Comparison of ENCODE assay signal across 23 mouse cellular contexts in the genomic region with DNA sequence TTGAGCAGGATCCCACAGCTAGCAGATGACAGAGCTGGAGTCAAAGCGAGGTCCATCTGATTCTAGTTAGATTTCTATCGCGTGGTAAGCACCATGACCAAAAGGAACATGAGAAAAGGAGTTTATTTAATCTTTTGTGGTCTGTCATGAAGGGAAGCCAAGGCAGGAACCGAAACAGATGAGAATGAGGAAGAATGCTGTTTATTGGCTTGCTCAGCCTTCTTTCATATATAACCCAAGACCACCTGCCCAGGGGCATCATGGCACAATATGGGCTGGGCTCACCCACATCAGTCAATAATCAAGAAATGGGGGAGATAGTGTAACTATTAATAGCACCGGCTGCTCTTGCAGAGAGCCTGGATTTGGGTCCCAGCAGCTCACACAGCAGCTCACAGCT. TPM values are rescaled to one million over a fixed set of nuclear protein-coding genes. Genes with fewer than 3 reads are reported as not detected.
DNase-seq lines count a peak whose midpoint lies in the region; ATAC-seq and TF ChIP-seq lines count a peak whose summit lies in the region.
"Had no signal": no experiment of that assay in that cellular context is flagged by ENCODE, and none has a peak within 500 bp of the region (broad histone marks: within the 10 kb centered on the region; RNA-seq: fewer than 3 reads in every experiment).

No protein-coding gene starts in this region.

- no peaks in the 10 kb centered on the region for H3K4me1 ChIP-seq in embryonic facial prominence, embryonic 14.5 days (ENCODE audit: control insufficient read depth, insufficient read depth, low read length)
- peaks cover 2% of the 10 kb centered on the region; the same call in 1 of the 2 replicates for H3K4me1 ChIP-seq in embryonic facial prominence, embryonic 10.5 days
- no peaks in the 10 kb centered on the region for H3K4me1 ChIP-seq in liver, adult 2 months (ENCODE audit: control insufficient read depth, insufficient read depth, low read length)
- H3K4me1 ChIP-seq in stomach, postnatal 0 days (replicated peaks; ENCODE audit: control insufficient read depth, insufficient read depth), result no peaks in the 10 kb centered on the region
- H3K4me1 ChIP-seq: embryonic facial prominence, embryonic 15.5 days; forebrain, embryonic 10.5 days; forebrain, embryonic 15.5 days; heart, embryonic 10.5 days; heart, embryonic 15.5 days; hindbrain, embryonic 13.5 days had no signal

- no peak overlapping the region for H3K27ac ChIP-seq in embryonic facial prominence, embryonic 14.5 days (replicated peaks; ENCODE audit: low read depth, low read length)
- H3K27ac ChIP-seq in embryonic facial prominence, embryonic 10.5 days (replicated peaks), result no peak overlapping the region
- no peak overlapping the region for H3K27ac ChIP-seq in liver, adult 2 months (replicated peaks; ENCODE audit: insufficient read depth, low read depth, low read length)
- H3K27ac ChIP-seq in stomach, postnatal 0 days (replicated peaks), result no peak overlapping the region
- H3K27ac ChIP-seq: embryonic facial prominence, embryonic 15.5 days; forebrain, embryonic 10.5 days; forebrain, embryonic 15.5 days; heart, embryonic 10.5 days; heart, embryonic 15.5 days; hindbrain, embryonic 13.5 days; hindbrain, postnatal 0 days had no signal

- H3K9ac ChIP-seq in embryonic facial prominence, embryonic 14.5 days (ENCODE audit: low read depth, low read length), result no peak overlapping the region
- no peak overlapping the region for H3K9ac ChIP-seq in liver, adult 2 months (ENCODE audit: low read depth, low read length)
- no peak overlapping the region for H3K9ac ChIP-seq in stomach, postnatal 0 days (ENCODE audit: low read length)
- H3K9ac ChIP-seq: embryonic facial prominence, embryonic 15.5 days; forebrain, embryonic 15.5 days; heart, embryonic 15.5 days; hindbrain, embryonic 13.5 days had no signal

- TF ChIP-seq CTCF in liver, adult 2 months (IDR thresholded peaks at IDR 0.05; ENCODE audit: low read depth, low read length), result no peak
- TF ChIP-seq CTCF in stomach, postnatal 0 days (IDR thresholded peaks at IDR 0.05; ENCODE audit: low read depth), result no peak

- H3K79me2 ChIP-seq in liver, adult 2 months (ENCODE audit: control insufficient read depth, insufficient read depth, low read length), result no peaks in the 10 kb centered on the region

- TF ChIP-seq EP300 in stomach, postnatal 0 days (optimal IDR thresholded peaks at IDR 0.05), result no peak

- TF ChIP-seq POLR2A in liver, adult 2 months (IDR thresholded peaks at IDR 0.05; ENCODE audit: extremely low read depth, insufficient read depth, low read length), result no peak

- no peaks in the 10 kb centered on the region for H3K36me3 ChIP-seq in embryonic facial prominence, embryonic 14.5 days (ENCODE audit: control insufficient read depth, insufficient read depth, low read length)
- no peaks in the 10 kb centered on the region for H3K36me3 ChIP-seq in embryonic facial prominence, embryonic 10.5 days (replicated peaks)
- no peaks in the 10 kb centered on the region for H3K36me3 ChIP-seq in liver, adult 2 months (ENCODE audit: control insufficient read depth, insufficient read depth, low read length)
- H3K36me3 ChIP-seq in stomach, postnatal 0 days (ENCODE audit: control insufficient read depth, insufficient read depth, low read length), result no peaks in the 10 kb centered on the region
- H3K36me3 ChIP-seq: embryonic facial prominence, embryonic 15.5 days; forebrain, embryonic 10.5 days; forebrain, embryonic 15.5 days; heart, embryonic 10.5 days; heart, embryonic 15.5 days; hindbrain, embryonic 13.5 days had no signal

- DNase-seq in embryonic facial prominence, embryonic 14.5 days (ENCODE audit: low spot score), result peak; percentile 36
- no peak for DNase-seq in embryonic facial prominence, embryonic 10.5 days (ENCODE audit: low spot score)
- peak; percentile 3 for DNase-seq in liver, adult 2 months (ENCODE audit: extremely low read depth, low read depth, low spot score)
- DNase-seq in liver, result no peak
- no peak for DNase-seq in adrenal gland, adult 18-20 months (ENCODE audit: low spot score in 2 of 2)
- DNase-seq in stomach, postnatal 0 days (ENCODE audit: low spot score), result no peak
- DNase-seq: adrenal gland, postnatal 14 days; cerebellum, adult 8-10 months; cerebellum, postnatal 14 days; gastrocnemius, postnatal 25 days; heart, adult 11 months; heart, postnatal 14 days had no signal

- no peaks in the 10 kb centered on the region for H3K27me3 ChIP-seq in embryonic facial prominence, embryonic 14.5 days (replicated peaks; ENCODE audit: control insufficient read depth, insufficient read depth, low read length)
- no peaks in the 10 kb centered on the region; the same call in 1 of the 2 replicates for H3K27me3 ChIP-seq in embryonic facial prominence, embryonic 10.5 days (replicated peaks; ENCODE audit: low read depth, poor library complexity, severe bottlenecking)
- no peaks in the 10 kb centered on the region for H3K27me3 ChIP-seq in liver, adult 2 months (ENCODE audit: control insufficient read depth, insufficient read depth, low read length)
- H3K27me3 ChIP-seq in stomach, postnatal 0 days (ENCODE audit: control insufficient read depth, insufficient read depth, low read length), result no peaks in the 10 kb centered on the region
- H3K27me3 ChIP-seq: forebrain, embryonic 15.5 days had no signal

- ATAC-seq in embryonic facial prominence, embryonic 14.5 days (ENCODE audit: low read depth), result no peak
- peak; percentile 83 for ATAC-seq in granulocyte monocyte progenitor cell, adult 5-6 weeks (replicated peaks; ENCODE audit: poor library complexity, severe bottlenecking)
- 0 out of 2 replicates have a peak, but pooled peaks have one; percentile 37 for ATAC-seq in monocyte, adult 5-6 weeks (replicated peaks; ENCODE audit: insufficient number of reproducible peaks, low FRiP score, low TSS enrichment, poor library complexity, severe bottlenecking)
- ATAC-seq in stomach, postnatal 0 days (ENCODE audit: low FRiP score, low TSS enrichment), result no peak
- ATAC-seq: forebrain, embryonic 15.5 days; hindbrain, postnatal 0 days had no signal

- H3K4me2 ChIP-seq in embryonic facial prominence, embryonic 14.5 days (ENCODE audit: low read depth, low read length), result no peak overlapping the region
- no peak overlapping the region for H3K4me2 ChIP-seq in stomach, postnatal 0 days (replicated peaks; ENCODE audit: low read depth)
- H3K4me2 ChIP-seq: embryonic facial prominence, embryonic 15.5 days; forebrain, embryonic 15.5 days; heart, embryonic 15.5 days; hindbrain, embryonic 13.5 days had no signal

- H3K9me3 ChIP-seq in embryonic facial prominence, embryonic 14.5 days (ENCODE audit: control insufficient read depth, low read length), result no peaks in the 10 kb centered on the region
- H3K9me3 ChIP-seq in embryonic facial prominence, embryonic 10.5 days, result no peaks in the 10 kb centered on the region
- no peaks in the 10 kb centered on the region for H3K9me3 ChIP-seq in stomach, postnatal 0 days (ENCODE audit: control insufficient read depth, low read length)
- H3K9me3 ChIP-seq: embryonic facial prominence, embryonic 15.5 days; forebrain, embryonic 10.5 days; forebrain, embryonic 15.5 days; heart, embryonic 10.5 days; heart, embryonic 15.5 days; hindbrain, embryonic 13.5 days had no signal

- 43% methylated on average over 5 of the region's 5 CpGs for WGBS in embryonic facial prominence, embryonic 14.5 days
- WGBS in embryonic facial prominence, embryonic 10.5 days, result 82% methylated on average over 5 of the region's 5 CpGs
- WGBS in liver, adult 2 months, result 76% methylated on average over 5 of the region's 5 CpGs
- 66% methylated on average over 5 of the region's 5 CpGs for WGBS in stomach, postnatal 0 days

- no peak overlapping the region for H3K4me3 ChIP-seq in embryonic facial prominence, embryonic 14.5 days (ENCODE audit: low read depth, low read length)
- H3K4me3 ChIP-seq in embryonic facial prominence, embryonic 10.5 days, result no peak overlapping the region
- H3K4me3 ChIP-seq in liver, adult 2 months (ENCODE audit: insufficient read depth, low read depth, low read length), result no peak overlapping the region
- no peak overlapping the region for H3K4me3 ChIP-seq in stomach, postnatal 0 days (ENCODE audit: low read depth, low read length)
- H3K4me3 ChIP-seq: embryonic facial prominence, embryonic 15.5 days; erythroblast, embryonic 14.5 days; forebrain, embryonic 10.5 days; forebrain, embryonic 15.5 days; heart, embryonic 10.5 days; heart, embryonic 15.5 days; hindbrain, embryonic 13.5 days had no signal

RNA-seq across cellular contexts. Expression of a gene that starts 33.0 kb away (rescaled TPM):
- polyA plus RNA-seq in embryonic facial prominence, embryonic 14.5 days (2014; fragmentation: Nextera tagmentation; extraction: Ambion mirVana), result 0.21 TPM in 1 of 2 replicates, not detected in the other
- 0.15 and 0.30 TPM in 2 replicates for polyA plus RNA-seq in embryonic facial prominence, embryonic 10.5 days (2016; fragmentation: Nextera tagmentation; extraction: Ambion mirVana)
- 0.13 TPM in 1 of 2 replicates, not detected in the other for total RNA-seq in liver, adult 2 months (2014; rRNA removed)
- 0.06 and 0.07 TPM in 2 replicates for polyA plus RNA-seq in liver, adult 2 months (2012; rRNA removed)
- total RNA-seq in granulocyte monocyte progenitor cell, adult 5-6 weeks (2014; fragmentation: Nextera tagmentation), result not detected in 2 replicates
- not detected in 2 replicates for total RNA-seq in granulocyte monocyte progenitor cell, adult 5-6 weeks (2017)
- total RNA-seq in monocyte, adult 5-6 weeks (2017), result 0.19 to 0.67 TPM in 2 of 3 replicates, not detected in the other
- 1 to 10 TPM; 1.4 to 1.5 TPM for total RNA-seq in adrenal gland, adult 18-20 months (2021)
- 0.06 TPM in 2 replicates for polyA plus RNA-seq in stomach, postnatal 0 days (2015; fragmentation: Nextera tagmentation; extraction: Ambion mirVana)
- total RNA-seq: MEL had no signal
- polyA plus RNA-seq: heart, embryonic 10.5 days had no signal

Comparison
In these comparisons a context has a peak if more than half of its experiments do, and no peak if none do; other contexts are left out.
1. DNase-seq: peak in embryonic facial prominence, embryonic 14.5 days (single experiment) and liver, adult 2 months (single experiment); none in embryonic facial prominence, embryonic 10.5 days (single experiment), liver (single experiment), adrenal gland, adult 18-20 months (0 of 2) and stomach, postnatal 0 days (single experiment).
2. ATAC-seq: peak in granulocyte monocyte progenitor cell, adult 5-6 weeks (single experiment) and monocyte, adult 5-6 weeks (single experiment); none in embryonic facial prominence, embryonic 14.5 days (single experiment) and stomach, postnatal 0 days (single experiment).